Mouse (Mus musculus) spleen, adult 12 weeks (tissue): ENCODE measurements around the gene Dffb.
A peak's percentile ranks its signal among the peaks of the same experiment; 100 is the strongest.

Experiments
- DNase-seq: peaks from one replicate; pipeline ENCODE4 v3.0.0; 2022; ENCODE audit warnings: low spot score

Gene Dffb

DNA sequence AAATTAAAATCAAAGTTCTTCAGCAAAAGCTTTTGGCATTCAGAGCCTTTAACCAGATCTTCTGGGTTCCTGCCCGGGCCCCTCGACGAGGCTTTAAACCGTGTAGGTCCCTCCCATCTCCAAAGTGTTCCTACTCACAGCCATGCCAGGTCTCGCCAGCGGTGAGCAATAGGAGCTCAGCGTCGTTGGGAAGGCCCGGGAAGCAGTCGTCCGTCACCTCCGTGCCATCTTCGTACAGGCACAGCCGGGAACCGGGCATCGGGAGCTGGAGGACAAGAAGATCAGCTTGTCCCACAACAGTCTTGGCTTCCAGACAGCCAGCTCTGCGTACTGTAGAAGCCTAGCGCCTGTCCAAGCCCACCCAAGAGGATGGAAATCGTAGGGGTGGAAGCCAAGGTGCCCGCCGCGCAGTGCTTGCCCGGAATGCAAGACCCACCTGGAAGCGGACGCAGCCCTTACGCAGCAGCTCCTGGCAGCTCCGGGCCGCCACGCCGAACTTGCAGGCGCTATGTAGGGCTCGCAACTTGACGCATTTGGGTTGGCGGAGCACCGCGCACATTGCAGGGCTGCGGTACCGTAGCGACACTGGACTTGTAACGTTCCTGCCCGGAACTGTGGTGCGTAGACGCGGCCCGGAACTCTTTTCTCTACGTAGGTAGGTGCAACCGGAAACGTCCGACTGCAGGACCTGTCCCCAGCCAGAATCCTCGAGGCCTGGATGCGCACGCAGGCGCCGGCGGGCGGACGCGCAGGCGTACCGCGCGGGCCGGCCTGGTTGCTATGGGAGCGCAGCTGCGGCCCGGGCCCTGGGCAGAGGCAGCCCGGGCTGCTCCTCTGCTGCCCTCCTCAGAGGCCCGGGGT lies at the start of gene Dffb, which contains the start of gene Cep104:
Dffb (minus strand) TSS at position 696 of the 861 bp plus-strand sequence.
Cep104 (plus strand) TSS at position 764 of the 861 bp plus-strand sequence.
- DNase-seq: peak; percentile 86

DNA sequence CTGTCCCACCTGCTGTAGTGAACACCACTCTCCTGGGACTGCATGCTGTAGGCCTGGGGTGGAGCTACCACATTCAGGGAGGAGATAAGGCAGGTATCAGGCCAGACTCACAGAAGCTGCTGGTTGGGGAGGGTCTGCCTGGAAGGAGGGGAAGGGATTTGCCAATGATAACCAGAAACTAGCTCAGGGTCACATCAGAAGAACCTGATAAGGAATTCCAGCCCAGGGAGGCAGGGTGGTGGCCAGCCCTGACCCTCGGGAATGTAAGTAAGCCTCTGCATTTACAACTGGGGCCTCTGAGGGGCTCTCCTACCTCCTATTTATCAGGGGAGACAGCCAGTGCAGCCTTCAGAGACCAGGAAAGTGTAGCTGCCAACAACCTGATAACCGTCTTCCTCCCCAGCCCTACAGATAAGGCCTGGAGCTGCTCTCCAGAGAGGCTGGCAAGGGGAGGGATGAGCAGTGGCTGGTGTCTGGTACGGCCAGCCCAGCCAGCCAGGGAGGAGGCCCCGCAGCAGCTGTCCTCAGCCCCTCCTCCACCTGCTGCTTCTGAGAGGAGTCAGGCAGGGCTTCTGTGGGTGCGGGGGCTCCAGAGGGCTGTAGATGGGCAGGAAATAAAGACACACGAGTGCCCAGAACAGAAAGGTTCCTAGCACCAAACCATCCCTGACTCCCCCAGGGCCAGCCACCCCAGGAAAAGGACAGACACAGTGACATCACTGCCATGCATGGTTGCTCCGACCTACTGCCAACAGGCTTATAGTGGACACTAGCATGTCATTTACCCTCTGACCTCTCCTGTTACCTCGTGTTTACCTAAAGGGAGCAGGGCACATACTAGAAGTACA lies 49.1 kb upstream of the Dffb start:
- DNase-seq: peak; percentile 55

DNA sequence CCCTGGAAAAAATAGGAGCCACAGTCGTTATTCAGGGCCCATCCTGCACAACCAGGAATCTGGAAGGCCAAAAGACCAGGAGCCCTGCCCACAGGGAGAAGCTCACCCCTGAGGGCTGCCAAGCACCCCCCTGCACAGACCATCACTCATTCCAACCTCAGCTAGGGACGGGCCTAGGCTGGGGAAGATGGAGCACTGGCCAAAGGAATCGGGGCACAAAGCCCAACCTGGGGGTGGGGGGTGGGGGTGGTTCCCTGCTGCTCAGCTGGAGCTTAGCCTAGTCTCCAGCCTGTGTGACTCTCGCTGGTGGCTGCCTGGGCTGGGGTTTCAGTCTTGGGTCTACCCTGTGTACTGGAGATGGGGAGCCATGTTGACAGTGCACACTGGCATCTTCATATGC lies 47.9 kb upstream of the Dffb start:
- DNase-seq: no peak

DNA sequence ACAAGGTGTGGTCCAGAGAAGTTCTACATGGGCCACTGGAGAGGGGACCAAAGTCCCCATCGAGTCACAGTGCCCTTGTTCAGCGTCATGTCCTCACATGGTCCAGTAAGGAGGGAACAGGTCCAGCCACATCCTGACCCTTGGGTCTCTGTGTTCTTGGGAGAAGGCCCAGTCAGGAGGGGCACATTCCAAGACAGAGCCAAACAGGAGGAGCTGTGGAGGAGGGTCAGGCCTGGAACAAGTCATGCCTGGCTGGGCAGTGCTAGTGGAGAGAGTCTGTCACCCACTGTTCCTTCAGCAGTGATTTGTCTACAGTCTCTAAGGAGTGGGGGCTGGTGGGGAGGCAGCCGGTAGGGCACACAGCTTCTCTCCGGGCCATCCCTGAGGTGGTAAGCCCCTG lies 47.5 kb upstream of the Dffb start:
- no peak for DNase-seq

DNA sequence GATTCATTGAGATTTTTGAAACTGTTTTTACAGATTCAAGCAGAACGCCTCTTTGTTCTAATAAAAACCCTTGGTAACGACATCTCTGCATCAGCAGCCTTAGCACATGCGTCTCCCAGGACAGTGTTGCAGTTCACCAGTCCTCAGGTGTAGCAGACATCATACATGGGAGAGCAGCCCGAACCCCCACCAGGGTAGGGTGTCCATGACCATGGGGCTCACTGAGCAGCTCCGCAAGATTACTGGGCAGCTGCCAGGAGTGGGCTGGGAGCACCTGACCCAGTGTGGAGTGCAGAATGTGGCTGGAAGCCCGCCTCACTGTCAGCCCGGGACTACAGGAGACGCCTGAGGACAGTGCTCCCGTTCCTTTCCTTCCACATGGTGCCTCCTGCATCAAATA lies 46.5 kb upstream of the Dffb start:
- DNase-seq: no peak

DNA sequence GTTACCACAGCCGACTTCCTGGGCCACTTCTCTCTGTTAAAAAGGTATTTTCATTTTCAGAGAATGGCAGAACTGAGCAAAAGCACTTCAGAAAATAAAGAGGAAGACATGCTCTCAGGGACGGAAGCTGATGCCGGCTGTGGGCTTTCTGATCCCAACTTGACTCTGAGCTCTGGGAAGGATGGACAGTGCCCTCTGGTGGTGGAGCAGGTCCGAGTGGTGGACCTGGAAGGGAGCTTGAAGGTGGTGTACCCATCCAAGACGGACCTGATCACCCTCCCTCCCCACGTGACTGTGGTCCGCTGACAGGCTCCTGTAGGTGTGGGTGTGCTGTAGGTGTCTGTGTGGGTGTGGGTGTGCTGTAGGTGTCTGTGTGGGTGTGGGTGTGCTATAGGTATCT lies 44.6 kb upstream of the Dffb start:
- DNase-seq: no peak

DNA sequence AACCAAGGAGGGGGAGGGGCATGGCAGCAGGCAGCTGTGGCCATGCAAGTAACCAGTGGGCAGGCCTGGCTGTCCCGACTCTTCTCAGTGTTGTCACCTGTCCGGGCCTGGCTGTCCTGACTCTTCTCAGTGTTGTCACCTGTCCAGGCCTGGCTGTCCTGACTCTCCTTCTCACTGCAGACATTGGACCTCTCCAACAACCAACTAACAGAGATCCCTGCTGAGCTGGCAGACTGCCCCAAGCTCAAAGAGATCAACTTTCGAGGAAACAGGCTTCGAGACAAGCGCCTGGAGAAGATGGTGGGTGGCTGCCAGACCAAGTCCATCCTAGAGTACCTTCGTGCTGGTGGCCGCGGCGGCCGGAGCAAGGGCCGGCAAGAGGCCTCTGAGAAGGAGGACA lies 40.5 kb upstream of the Dffb start:
- DNase-seq: no peak

DNA sequence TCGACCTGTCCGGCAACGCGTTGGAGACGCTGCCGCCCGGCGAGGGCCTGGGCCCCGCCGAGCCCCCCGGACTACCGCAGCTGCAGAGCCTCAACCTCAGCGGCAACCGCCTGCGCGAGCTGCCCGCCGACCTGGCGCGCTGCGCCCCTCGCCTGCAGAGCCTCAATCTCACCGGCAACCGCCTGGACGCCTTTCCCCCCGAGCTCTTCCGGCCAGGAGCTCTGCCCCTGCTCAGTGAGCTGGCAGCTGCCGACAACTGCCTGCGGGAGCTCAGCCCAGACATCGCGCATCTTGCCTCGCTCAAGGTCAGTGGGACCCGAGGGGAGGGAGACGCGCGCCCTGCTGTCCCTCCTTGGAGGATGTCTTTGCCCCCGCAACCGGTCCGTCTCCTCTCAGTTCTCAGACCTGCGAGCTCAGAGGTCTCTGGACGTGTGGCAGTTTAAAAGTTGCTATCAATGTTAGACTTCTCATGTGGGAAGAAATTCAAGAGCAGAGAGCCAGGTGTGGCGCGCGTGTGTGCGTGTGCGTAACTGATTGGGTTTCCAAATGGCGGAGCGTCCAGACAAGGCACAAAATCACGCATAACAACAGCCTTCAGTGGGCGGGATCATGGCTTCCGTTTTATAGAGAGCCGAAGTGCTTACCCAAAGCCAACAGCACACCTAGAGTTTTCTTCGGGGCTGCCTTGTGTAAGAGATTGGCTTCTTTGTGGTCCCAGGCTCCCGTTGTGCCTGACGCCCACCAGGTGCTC lies 37.4 kb upstream of the Dffb start:
- DNase-seq: no peak

DNA sequence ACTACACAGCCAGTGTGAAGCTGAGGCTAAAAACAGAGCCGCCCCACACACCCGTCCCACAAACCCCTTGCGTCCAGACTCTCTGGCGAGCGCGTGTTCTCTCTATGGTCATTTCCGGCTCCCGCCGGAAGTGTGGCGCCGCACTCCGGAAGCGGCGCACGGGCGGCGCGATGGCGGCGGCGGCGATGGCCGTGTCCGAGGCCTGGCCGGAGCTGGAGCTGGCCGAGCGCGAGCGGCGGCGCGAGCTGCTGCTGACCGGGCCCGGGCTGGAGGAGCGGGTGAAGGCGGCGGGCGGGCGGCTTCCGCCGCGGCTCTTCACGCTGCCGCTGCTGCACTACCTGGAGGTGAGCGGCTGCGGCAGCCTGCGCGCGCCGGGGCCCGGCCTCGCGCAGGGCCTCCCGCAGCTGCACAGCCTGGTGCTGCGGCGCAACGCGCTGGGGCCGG lies 36.7 kb upstream of the Dffb start, which contains the start of gene Lrrc47:
Lrrc47 (plus strand) TSS at position 86 of the 444 bp plus-strand sequence.
- peak; percentile 68 for DNase-seq

DNA sequence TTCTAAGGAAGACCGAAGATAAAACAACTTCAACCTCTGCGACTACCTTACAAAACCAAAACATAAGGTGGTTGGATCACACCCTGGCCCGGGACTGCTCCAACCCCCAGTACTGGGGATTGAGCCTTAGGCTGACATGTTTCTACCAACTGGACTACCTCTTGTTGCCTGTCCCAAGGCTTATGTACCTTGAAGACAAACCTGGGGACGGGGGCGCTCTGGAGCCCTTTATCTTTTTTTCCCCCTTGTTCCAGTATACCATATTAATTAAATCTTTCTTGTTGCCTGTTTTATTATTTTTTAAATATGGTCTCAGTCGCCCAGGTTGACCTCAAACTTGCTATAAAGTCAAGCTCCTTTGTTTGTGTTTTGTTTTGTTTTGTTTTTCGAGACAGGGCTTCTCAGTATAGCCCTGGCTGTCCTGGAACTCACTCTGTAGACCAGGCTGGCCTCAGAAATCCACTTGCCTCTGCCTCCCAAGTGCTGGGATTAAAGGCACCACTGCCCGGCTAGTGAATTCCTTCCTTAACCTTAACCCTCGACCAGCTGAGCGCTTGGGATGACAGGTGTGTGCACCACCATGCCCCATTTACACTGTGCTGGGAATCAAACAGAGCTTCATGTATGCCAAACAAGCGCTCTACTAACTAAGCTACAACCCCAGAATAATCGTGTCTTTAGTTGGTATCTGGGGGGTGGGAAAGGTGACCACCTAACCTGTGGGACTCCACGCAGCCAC lies 36.1 kb upstream of the Dffb start:
- DNase-seq: no peak

DNA sequence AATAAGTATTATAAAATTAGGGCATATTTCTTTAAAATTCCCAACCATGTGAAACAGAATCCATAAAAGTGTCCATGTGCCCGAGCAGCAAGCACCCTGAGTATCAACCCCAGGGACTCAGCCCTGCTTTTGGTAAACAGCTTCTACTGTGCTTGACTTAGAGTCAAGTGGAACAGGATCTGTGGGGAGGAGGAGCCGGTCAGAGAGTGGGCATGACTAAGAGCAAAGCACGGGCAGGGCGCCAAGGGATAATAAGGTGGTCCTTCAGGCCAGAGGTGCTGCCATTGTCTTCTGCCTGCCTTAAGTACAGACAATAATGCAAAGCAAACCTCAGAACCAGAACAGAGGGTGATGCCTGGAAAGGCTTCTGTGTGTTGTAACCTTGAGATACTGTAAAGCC lies 32.8 kb upstream of the Dffb start:
- DNase-seq: no peak

DNA sequence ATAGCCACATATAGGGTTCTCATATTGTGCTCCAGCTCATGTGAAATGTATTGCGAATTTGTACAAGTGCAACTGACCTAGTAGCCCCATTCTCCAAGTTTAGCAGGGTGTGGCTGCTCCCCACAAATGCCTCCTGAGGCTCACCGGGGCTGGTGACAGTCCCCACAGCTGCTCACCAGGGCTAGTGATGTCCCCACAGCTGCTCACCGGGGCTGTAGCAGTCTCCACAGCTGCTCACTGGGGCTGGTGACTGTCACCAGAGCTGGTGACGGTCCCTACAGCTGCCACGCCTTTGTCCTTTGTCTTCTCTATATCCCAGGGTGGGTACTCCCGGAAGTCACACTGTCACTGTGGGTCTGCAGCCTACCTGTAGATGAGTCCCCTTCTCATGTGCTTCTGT lies 31.3 kb upstream of the Dffb start:
- DNase-seq: no peak

DNA sequence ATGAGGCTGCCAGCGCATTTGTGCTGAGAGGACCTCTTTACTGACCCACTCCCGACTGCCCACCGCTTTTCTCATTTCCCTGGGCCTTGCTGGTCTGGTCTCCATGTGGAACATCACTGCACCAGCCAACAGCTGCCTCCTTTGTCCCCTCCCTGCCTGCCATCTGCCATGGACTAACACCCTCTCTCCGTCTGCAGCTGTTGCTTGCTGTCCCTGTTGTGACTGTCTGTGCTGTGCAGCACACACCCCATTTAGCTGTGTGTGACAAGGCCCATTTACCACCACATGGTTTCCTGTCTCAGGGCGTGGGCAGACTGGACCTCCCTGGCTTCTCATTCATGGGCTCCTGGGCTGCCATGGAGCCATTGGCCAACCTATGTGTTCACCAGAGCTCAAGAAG lies 30.6 kb upstream of the Dffb start:
- no peak for DNase-seq

DNA sequence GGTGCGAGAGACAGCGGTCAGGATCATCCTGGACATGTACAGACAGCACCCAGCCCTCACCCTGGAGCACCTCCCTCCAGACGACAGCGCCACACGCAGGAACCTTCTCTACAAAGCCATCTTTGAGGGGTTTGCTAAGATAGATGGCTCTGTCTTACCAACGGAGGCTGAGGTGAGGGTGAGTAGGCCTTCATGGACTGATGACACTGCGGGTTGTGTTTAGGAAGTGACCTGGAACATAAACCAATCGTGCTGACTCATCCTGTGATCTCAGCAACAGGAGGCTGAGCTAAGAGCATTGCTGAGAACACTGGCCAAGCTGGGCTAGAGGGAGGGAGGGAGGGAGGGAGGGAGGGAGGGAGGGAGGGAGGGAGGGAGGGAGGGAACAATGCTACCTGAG lies 18.6 kb upstream of the Dffb start:
- DNase-seq: no peak

DNA sequence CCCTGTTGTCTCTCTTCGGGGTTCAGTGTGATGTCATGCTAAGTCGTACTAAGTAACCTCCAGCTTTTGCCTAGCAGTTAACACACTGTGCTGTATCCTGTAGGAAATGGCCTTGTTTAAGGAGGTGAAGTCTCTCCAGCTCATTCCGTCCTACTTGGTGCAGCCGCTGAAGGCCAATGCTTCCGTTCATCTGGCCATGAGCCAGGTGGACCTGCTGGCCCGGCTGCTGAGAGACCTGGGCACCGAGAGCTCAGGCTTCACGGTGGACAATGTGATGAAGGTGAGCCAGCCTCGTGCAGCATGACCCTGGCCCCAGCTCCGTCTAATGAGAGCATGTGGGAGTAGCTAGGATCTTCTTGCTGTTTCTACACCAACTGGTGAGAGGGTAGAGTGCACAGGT lies 17.8 kb upstream of the Dffb start:
- DNase-seq: no peak

DNA sequence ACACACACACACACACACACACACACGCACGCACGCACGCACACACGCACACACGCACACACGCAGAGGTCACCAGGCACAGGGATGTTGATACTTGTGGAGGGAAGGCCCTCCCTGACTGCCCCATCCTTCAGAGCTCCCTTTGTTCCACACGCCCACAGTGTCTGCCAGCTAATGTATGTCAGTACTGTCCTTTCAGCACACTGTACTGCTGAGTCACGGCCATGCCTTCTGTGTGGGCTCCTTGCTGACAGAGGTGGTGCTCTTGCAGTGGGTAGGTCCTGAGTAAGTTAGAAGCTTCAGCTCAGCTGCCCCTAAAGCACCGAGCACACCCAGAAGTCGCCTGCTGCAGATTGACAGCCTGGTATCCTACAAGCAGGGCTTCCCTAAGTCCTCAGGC lies 5.5 kb upstream of the Dffb start:
- DNase-seq: no peak

DNA sequence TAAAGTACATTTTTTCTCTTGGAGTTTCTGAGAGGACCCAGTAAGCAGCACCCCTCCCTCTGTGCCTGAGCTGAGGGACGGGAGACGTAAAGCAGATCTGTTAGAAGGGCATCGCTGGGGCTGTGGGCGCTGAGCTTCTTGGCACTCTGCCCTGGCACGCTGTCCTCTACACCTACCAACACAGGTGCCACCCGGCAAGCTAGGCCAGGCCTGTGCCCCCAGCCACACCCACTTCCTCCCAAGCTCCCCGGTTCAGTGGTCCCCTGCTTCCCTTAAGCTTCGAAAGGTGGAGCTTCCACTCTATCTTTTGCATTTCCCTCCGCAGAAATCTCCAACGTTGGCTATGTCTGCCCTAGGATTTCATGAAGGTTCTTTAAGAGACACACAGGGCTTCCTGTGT lies 4.3 kb upstream of the Dffb start:
- no peak for DNase-seq

DNA sequence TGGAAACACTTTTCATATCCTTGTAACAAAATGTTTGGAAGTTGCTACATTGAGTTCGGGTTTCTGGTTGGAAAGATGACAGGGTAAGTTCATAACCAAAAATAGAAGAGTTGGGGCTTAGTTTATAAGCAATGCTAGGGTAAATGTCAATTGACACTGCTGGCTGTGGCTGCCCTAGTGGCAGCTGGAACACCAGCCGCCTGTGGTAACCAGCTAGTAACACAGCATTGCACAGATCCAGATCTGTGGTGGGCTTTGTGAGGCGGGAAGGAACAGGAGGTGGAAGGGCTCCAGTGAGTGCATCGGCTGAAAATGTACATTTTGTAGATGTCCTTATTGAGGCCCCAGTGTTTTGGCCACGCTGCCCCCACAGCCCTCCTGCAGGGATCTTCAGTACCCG lies 842 bp upstream of the Dffb start:
- DNase-seq: no peak

DNA sequence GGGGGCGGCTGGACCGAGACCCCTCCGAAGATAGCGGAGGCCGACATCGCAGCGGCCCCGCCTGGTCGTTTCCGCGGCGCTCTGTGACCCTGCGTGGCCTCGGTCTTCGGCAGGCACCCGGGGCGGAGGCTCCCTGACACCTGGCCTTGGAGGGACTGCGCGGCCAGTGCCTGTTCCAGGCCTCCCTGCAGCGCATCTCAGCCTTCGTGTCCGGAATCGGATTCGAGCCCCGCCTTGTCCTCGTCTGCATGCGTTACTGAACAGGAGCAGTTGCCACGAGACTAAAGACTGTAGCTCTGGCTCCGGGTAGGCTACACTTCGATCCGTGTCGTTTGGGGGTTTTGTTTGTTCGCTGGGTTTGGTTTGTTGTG lies 351 bp upstream of the Dffb start:
- DNase-seq: no peak

DNA sequence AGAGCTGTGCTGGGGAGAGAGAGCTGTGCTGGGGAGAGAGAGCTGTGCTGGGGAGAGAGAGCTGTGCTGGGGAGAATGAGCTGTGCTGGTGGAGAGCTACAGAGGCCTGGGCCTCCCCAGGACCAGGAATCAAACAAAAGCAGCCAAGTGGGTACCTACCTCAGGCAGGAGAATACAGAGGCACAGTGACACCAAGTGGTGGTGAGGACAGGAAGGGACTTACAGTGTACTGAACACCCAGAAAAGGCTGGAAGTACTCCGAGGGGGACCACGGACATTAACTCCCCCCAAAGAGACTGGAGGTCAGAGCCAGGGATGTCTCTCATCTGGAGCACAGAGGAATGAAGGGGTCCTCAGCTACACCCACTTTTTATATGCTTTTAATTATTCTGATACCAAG lies 6.9 kb downstream of the Dffb start:
- DNase-seq: no peak

DNA sequence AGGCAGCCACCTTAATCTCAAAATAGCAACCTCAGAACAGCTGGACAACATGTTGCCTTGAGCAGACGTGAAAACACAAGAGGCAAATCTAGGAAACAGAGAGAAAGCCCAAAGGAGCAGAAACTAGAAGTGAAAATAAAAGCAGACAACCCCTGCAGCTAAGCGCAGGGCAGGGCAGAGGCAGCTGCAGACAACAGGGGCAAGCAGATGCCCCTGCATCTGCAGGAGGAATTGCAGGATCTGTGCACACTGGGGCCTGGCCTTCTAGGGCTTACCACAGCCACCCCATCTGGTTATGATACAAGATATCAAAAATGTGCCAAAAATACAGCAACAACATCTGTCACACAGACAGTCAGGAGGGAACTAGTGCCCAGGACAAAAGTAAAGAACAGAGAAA lies 7.4 kb downstream of the Dffb start:
- no peak for DNase-seq

DNA sequence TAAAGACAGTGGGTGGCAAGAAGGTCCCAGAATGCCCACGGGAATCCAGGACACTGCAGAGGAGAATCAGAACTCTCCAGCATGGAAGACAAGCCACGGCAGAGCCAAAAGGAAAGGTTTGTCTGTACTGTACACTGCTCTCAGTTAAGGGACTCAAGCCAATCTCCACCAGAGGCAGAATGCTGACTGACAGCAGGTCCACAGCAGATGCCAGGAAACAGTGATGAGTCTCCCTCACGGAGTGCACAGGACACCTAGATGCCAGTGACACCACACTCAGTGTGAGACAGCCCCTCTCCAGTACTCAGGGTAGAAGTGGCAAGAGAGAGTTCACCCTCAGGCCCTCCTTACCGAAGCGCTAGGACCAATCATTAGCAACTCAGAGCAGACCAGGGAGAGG lies 8.3 kb downstream of the Dffb start:
- no peak for DNase-seq
